Mouse (Mus musculus) skeletal muscle tissue, postnatal 0 days (tissue): ENCODE results near the gene Caskin2. TPM values are rescaled to one million over a fixed set of nuclear protein-coding genes. Genes with fewer than 3 reads are reported as not detected.

Experiments used
- microRNA-seq, 2 experiments: library from miRNA; unstranded; fragments of <30 nt; microRNA quantifications; one replicate each; pipeline ENCODE4; 2016
- polyA plus RNA-seq: library from polyadenylated mRNA; unstranded; fragments of >200 nt; fragmentation: Nextera tagmentation; extraction: Ambion mirVana; gene quantifications from 2 replicates; pipeline ENCODE4 v1.2.1, GENCODE M21; 2015

Gene Caskin2
- polyA plus RNA-seq, result 7.4 and 7.9 TPM in 2 replicates

DNA sequence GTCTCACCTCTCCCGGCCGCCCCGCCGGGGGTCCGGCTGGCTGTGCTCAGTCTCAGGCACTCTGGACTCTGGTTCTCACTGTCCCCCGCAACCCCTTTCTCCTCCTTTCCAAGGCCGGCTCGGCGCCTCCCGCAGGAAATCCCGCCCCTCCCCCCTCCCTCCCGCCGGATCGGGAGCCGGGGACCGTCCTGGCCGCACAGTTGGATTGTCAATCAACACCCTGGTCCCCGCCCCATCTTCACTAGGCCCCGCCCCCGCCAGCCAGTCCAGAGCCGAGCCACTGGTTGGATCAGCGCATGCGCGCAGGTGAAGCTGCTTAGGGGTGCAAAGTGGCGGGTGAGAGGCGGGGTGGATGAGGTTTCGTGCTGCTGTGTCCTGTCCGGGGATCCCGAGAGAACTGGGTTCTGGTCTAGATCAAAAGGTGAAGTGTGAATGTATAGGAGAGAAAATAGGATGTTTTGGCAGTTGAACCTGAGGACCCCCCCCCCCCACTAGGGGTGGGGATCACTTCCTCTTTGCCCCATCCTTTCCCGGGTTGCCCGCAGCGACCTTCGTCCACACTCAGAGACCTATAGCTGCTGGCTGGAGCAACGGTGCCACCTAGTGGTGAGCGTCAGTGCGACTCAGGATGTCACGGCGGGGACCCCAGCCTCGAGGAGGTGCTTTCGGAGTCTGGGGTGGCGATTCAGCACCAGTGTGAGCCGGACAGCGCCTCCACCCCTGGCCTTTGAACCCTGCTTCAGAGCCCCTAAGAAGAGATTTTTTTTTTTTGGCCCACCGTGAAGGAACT, at the start of gene Caskin2:
Gene Caskin2, minus strand, starts transcription at position 133 of the 790 bp plus-strand sequence.

DNA sequence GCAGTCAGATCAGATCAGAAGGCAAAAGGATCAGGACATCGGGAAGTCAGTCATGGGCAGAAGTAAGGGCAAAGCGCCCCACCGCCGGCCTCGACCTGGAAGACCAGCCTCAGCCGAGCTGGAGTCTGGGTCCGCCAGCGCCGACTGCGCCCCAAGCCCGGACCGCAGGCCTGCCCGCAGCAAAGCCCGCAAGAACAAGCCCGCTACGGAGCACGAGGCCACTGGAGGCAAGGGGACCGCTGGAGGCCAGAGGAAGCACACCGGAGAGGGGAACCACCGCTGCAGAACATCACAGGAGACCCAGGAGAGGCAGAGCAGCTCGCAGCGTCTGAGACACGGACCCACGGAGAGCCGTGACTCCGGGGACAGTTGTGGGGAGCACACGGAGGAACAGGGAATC, 44.9 kb upstream of the Caskin2 start, which contains the start of gene Myo15b:
Gene Myo15b, plus strand, starts transcription at position 53 of the 400 bp plus-strand sequence.

DNA sequence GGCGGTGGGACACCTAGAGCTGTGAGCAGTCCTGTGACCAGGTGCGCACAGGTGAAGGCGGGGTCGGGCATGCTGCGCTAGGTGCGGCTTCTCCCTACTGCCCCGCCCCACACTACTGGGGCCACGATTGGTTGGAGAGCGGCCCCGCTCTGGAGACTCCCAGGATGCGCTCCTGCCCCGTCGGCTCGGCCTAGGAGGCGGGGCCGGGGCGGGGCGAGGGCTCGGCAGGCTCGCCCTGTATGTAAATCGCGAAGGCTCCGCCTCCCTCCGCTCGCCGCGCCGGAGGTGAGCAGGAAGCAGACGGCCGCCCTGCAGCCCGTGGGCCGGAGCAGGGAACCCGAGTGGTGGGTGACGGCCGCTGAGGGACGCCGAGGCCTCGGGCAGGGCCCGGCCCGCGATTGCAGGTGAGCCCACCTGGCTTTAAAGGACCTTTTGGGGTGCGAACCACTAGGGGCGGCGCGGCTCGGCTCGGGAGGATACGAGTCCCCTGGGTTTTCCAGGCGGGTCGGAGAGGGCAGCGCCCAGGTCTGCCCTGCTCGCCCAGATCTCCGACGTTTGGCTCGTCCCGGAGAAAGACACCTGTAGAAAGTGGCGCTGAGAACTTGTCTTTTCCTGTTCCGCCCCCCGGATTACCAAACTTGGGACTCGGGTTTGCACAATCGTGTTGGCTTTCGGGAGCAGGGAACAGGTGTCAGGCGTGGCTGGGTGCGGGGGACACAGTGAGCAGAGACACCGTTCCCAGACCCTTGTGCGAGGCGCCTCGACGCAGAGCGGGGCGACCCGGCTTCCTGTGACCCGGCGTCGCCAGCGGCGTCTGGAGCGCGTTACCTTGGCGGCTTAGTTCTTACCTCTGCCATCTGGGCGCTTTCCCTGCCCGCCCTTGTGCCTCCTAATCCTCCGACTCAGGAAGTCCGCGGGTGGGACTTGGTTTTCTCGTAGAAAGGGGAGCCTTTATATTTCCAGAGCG, 10.6 kb upstream of the Caskin2 start, which contains the start of gene Llgl2:
Gene Llgl2, plus strand, starts transcription at position 276 of the 967 bp plus-strand sequence.

DNA sequence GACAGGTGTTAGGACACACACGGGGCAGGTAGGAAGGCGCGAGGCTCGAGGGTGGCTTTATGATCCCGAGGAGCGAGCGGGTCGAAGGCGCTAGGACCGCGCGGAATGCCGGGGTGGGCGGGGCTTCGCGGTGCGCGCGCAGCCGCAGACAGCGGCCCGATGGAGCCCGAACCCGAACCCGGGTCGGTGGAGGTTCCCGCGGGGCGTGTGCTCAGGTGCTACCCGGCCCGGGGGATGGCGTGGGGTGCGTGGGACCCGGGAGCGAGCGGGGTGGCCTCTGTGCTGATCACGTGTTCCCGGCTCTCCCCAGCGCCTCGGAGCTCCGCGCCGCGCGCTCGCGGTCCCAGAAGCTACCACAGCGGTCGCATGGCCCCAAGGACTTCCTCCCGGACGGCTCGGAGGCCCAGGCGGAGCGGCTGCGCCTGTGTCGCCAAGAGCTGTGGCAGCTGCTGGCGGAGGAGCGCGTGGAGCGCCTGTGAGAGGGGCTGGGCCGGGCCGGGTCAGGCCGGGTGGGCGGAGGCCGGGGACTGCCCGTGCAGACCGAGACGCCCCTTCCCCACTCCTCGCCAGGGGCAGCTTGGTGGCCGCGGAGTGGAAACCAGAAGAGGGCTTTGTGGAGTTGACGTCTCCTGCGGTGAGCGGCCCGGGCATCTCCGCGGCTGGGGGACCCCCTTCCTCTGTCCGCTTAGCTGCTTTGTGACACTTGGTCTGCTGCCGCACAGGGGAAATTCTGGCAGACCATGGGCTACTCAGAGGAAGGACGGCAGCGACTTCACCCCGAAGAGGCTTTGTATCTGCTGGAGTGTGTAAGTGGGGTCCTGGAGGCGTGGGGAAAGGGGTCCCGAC, 1.4 kb upstream of the Caskin2 start, which contains the start of gene Tsen54:
Gene Tsen54, plus strand, starts transcription at position 120 of the 846 bp plus-strand sequence.

DNA sequence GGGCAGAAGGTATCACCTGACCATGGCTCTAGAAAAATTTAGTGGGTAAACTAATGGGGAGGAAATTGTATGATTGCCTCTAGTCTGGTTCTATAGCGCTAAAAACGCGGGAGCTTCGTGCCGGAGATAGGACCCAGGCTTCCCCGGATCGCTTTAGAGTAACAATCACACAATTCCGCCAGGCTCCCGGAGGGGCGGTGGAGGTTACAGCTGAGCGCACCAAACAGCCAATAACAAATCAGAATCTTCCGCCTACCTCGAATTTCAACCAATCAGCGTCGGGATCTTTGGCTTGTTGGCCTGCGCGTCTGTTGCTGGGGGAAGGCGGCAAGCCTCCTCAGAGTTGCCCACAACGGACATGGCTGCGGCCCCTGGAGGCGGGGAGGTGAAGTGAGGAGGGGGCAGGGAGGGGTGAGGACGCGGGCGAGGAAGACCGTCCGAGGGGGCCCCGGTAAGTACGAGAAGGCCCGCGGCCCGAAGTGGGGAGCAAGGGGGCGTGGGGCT, 48.3 kb downstream of the Caskin2 start, which contains the start of gene Tmem94:
Gene Tmem94, plus strand, starts transcription at position 331 of the 504 bp plus-strand sequence.

Small RNA genes within 50 kb of the gene (microRNA-seq; reads per million reads assigned to microRNA genes)
- gene Mir5621, result 0.20 to 0.21 reads per million in 2 experiments

Other genes with a start within 250 kb of the Caskin2 start
- gene Nup85, start 249.2 kb downstream of the Caskin2 start, polyA plus RNA-seq, result 41.2 and 48.4 TPM in 2 replicates
- 94.2 and 98.5 TPM in 2 replicates for gene Mrps7, start 209.7 kb downstream of the Caskin2 start, polyA plus RNA-seq
- 6.8 and 9.8 TPM in 2 replicates for gene Gga3, start 209.6 kb downstream of the Caskin2 start, polyA plus RNA-seq
- gene Mif4gd, start 200.7 kb downstream of the Caskin2 start, polyA plus RNA-seq, result 30.1 and 42.9 TPM in 2 replicates
- gene Slc25a19, start 185.3 kb downstream of the Caskin2 start, polyA plus RNA-seq, result 18.5 and 27.4 TPM in 2 replicates
- gene Grb2, start 105.0 kb downstream of the Caskin2 start, polyA plus RNA-seq, result 83.7 and 94.0 TPM in 2 replicates
- 13.5 and 14.3 TPM in 2 replicates for gene Tmem94, start 48.2 kb downstream of the Caskin2 start, polyA plus RNA-seq
- gene Tsen54, start 1.1 kb upstream of the Caskin2 start, polyA plus RNA-seq, result 18.6 and 21.4 TPM in 2 replicates
- 13.0 and 14.3 TPM in 2 replicates for gene Llgl2, start 10.4 kb upstream of the Caskin2 start, polyA plus RNA-seq
- 0.19 and 0.31 TPM in 2 replicates for gene Myo15b, start 44.8 kb upstream of the Caskin2 start, polyA plus RNA-seq
- 35.1 and 36.7 TPM in 2 replicates for gene Smim5, start 86.3 kb upstream of the Caskin2 start, polyA plus RNA-seq
- 0.64 and 0.80 TPM in 2 replicates for gene Smim6, start 98.4 kb upstream of the Caskin2 start, polyA plus RNA-seq
- 20.3 and 23.4 TPM in 2 replicates for gene Sap30bp, start 119.6 kb upstream of the Caskin2 start, polyA plus RNA-seq
- gene Recql5, start 119.8 kb upstream of the Caskin2 start, polyA plus RNA-seq, result 5.2 and 5.6 TPM in 2 replicates
- gene Itgb4, start 161.1 kb upstream of the Caskin2 start, polyA plus RNA-seq, result 1.6 and 2.1 TPM in 2 replicates
- gene Galk1, start 199.1 kb upstream of the Caskin2 start, polyA plus RNA-seq, result 51.1 and 63.1 TPM in 2 replicates
- 498 and 591 TPM in 2 replicates for gene H3f3b, start 214.3 kb upstream of the Caskin2 start, polyA plus RNA-seq
- gene Unk, start 216.7 kb upstream of the Caskin2 start, polyA plus RNA-seq, result 10.3 and 10.8 TPM in 2 replicates